Mouse (Mus musculus) heart, adult 2 months (tissue): ENCODE results near the gene Elob. TPM values are rescaled to one million over a fixed set of nuclear protein-coding genes. Genes with fewer than 3 reads are reported as not detected.
A peak's percentile ranks its signal among the peaks of the same experiment; 100 is the strongest.

Experiments used
- DNase-seq, 2 experiments: peaks; one replicate each; pipeline ENCODE4 v3.0.0; 2021
- H3K27ac ChIP-seq: fragments of 200-600 bp; 2 replicates; pipeline ENCODE4 v1.8.1; 2022
- H3K27me3 ChIP-seq: fragments of 200-500 bp; 2 replicates; pipeline ENCODE4 v1.6.1; 2012; ENCODE audit warnings: mild to moderate bottlenecking, low read length, inconsistent platforms, mixed read lengths; ENCODE audit not compliant: control insufficient read depth, insufficient read depth
- H3K36me3 ChIP-seq: fragments of 200-500 bp; 2 replicates; pipeline ENCODE4 v1.6.1; 2012; ENCODE audit warnings: low read length, inconsistent platforms; ENCODE audit not compliant: control insufficient read depth, insufficient read depth
- H3K4me1 ChIP-seq: fragments of 200-500 bp; 2 replicates; pipeline ENCODE4 v1.6.1; 2011; ENCODE audit warnings: low read length; ENCODE audit not compliant: control insufficient read depth, insufficient read depth
- H3K4me3 ChIP-seq: fragments of 200-600 bp; 2 replicates; pipeline ENCODE4 v1.8.1; 2022
- H3K79me2 ChIP-seq: fragments of 200-500 bp; replicated peaks from 2 replicates; pipeline ENCODE4 v1.6.1; 2012; ENCODE audit warnings: mild to moderate bottlenecking, inconsistent platforms, low read length, moderate library complexity, mixed read lengths; ENCODE audit not compliant: control insufficient read depth, insufficient read depth
- H3K9ac ChIP-seq: fragments of 200-500 bp; 2 replicates; pipeline ENCODE4 v1.6.1; 2012; ENCODE audit warnings: low read depth, mild to moderate bottlenecking, control low read depth, inconsistent platforms, low read length, mixed read lengths
- CTCF ChIP-seq: fragments of 200-600 bp; IDR thresholded peaks from 2 replicates; pipeline ENCODE4 v1.8.1; 2022; ENCODE audit warnings: antibody characterized with exemption, mild to moderate bottlenecking, moderate library complexity
- EP300 ChIP-seq: fragments of 200-500 bp; IDR thresholded peaks from 2 replicates; pipeline ENCODE4 v1.6.1; 2011; ENCODE audit warnings: low read depth, low read length, control low read depth; ENCODE audit not compliant: insufficient read depth
- POLR2A ChIP-seq: fragments of 200-500 bp; IDR thresholded peaks from 2 replicates; pipeline ENCODE4 v1.6.1; 2011; ENCODE audit warnings: mild to moderate bottlenecking, low read depth, low read length, control low read depth; ENCODE audit not compliant: insufficient read depth
- WGBS: fragments of 180-500 bp; shearing (Covaris S2); methylation state at CpG from one replicate; pipeline ENCODE4 v1.1.7; 2018; 5-methylcytosine and 5-hydroxymethylcytosine counted together
- intact Hi-C: fragments of 180-260 bp; cut with DNase I; formaldehyde crosslinking; loops from one replicate; pipeline ENCODE4 v1.15.1; 2025
- polyA plus RNA-seq: library from polyadenylated mRNA; depleted of rRNA; stranded (reverse); fragments of >200 nt; gene quantifications from 2 replicates; pipeline ENCODE4 v1.2.3, GENCODE M21; 2012
- total RNA-seq, 2 experiments: library from RNA; stranded (reverse); gene quantifications; 2 replicates each; pipeline ENCODE4 v1.2.3; 2021

Gene Elob
- total and polyA plus RNA-seq, 3 experiments = 325 to 511 (median 371) TPM

DNA sequence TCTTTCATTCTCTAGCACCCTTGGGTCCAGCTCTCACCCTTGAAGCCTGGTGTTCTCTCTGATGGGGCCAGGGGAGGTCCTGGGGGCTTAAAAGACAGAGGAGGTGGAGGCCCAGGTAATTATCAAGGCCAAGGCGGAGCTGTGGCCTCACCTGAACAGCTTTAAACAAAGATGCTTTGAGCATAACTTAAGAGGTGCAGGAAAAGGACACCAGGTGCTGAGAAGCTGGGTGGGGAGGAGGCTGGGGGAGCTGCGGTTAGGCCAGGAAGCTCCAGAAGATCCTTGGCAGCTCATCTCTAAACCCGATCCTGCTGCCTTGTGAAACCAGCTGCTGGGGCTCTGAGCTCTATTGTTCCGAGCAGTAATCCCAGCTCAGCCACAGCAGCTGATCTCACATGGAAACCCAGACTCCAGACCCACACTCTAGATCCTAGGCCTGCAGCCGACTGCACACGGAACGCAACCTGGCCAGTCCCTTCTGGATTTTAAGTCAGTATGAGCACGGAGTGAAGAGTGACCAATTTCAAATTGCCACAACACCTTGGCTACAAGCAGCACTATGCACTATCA is 7.2 kb upstream of the Elob start, which contains the start of gene Prss33:
TSS of gene Prss33 (minus strand) at position 51 of the 570 bp plus-strand sequence.
- no peak for TF ChIP-seq CTCF
- no peak for TF ChIP-seq EP300
- TF ChIP-seq POLR2A = no peak
- intact Hi-C loops = no loop called here
- H3K4me1 ChIP-seq = no peaks in the 10 kb centered on the region
- H3K79me2 ChIP-seq = no peaks in the 10 kb centered on the region
- H3K36me3 ChIP-seq = no peaks in the 10 kb centered on the region
- H3K4me3 ChIP-seq = no peak within 1 kb of the TSS
- 81% methylated on average over 8 of the region's 8 CpGs for WGBS
- DNase-seq = no peak
- peaks cover 1% of the 10 kb centered on the region; the same call in 1 of the 2 replicates for H3K27me3 ChIP-seq
- no peak within 1 kb of the TSS for H3K27ac ChIP-seq
- no peak within 1 kb of the TSS for H3K9ac ChIP-seq

DNA sequence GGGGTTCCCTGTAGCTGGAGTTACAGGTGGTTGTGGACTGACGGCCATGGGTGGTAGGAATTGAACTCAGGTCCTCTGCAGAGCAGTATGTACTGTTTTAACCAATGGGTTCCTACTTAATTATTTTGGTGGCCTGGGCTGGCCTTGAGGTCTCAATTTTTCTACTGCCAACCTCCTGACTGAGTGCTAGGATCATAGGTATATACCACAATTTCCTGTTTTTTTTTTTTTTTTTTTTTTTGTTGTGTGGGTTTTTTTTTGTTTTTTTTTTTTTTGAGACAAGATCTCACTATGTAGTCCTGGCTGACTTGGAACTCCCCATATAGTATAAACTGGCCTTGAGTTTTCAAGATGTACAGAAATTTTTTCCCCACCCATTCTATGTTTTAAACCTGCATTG is 2.3 kb upstream of the Elob start:
- peaks cover 2% of the 10 kb centered on the region; the same call in 1 of the 2 replicates for H3K79me2 ChIP-seq
- no peak overlapping the region for H3K9ac ChIP-seq
- no peak overlapping the region for H3K27ac ChIP-seq
- H3K27me3 ChIP-seq = peaks cover 1% of the 10 kb centered on the region; the same call in 1 of the 2 replicates
- no peak for DNase-seq
- H3K4me3 ChIP-seq = no peak overlapping the region
- TF ChIP-seq CTCF = no peak
- no peak for TF ChIP-seq POLR2A
- no peak for TF ChIP-seq EP300
- no peaks in the 10 kb centered on the region for H3K4me1 ChIP-seq
- H3K36me3 ChIP-seq = peaks cover 10% of the 10 kb centered on the region
- intact Hi-C loops = no loop called here
- 93% methylated on average over 1 of the region's 1 CpGs for WGBS

DNA sequence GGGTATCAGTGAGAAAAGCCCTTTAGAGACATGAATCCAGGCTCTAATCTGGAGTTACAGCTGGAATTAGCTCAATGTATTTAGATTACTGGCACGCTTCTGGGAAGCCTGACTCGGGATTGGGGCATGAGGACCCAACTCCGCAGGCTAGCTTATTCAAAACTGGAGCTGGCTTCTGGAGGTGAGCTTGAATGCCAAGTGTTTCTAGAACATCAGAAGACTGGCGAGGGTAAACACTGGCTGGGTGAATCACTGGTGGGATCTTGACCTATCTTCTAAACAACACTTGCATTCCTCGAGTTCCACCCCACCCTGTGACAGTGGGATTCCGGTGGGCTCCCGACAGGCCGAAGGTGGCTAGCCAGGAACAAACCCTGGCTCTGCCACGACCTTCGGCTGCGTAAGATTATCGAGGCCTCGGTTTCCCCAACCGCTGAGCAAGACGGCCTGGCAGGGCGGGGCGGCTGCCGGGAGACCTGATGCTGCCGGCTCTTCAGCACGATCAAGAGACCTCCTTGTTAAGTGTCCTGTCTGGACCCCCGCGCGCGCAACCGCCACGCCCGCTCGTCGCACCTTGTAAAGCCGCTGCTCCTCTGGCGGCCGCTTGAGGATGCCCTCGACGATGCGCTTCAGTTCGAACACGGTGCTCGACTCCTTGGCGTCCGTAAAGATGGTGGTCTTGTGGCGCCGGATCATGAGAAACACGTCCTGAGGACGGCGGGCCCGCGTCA is 500 bp downstream of the Elob start:
- intact Hi-C loops = loop anchor here (1.0 to 2.0 kb wide), 2 partner anchors 26 to 58 kb away; partner anchors contain the start of gene Flywch1
- Histone ChIP-seq H3K9ac (peak overlapping the region; percentile 80), H3K4me1 (no peaks in the 10 kb centered on the region), H3K4me3 (peak overlapping the region; percentile 83), H3K36me3 (peaks cover 14% of the 10 kb centered on the region), H3K27ac (peak overlapping the region; percentile 76), H3K27me3 (no peaks in the 10 kb centered on the region), H3K79me2 (peaks cover 2% of the 10 kb centered on the region; the same call in 1 of the 2 replicates)
- WGBS = under 1% methylated on average over 47 of the region's 47 CpGs
- peak in 1 of 2 experiments; percentile 29 for DNase-seq
- TF ChIP-seq CTCF = 0 out of 2 replicates have a peak, but pooled peaks have one; percentile 9
- no peak for TF ChIP-seq EP300

DNA sequence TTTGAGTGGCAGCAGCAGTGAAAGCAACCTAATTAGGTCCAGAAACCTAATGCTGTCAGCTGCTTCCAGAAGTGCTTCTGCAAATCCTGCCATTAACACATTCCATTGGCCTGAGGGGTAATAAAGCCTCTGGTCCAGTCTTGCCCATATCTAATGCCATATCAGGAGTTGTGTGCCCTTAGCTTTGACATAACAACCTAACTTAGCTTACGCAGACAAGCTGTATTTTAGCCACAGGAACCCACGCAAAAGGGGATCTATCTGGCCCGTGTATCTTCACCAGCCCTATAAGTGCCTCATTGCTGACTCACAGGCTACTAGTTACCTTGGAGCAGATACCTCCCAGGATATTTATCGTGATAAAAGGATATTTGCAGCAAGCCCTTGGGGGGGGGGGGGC is 3.3 kb downstream of the Elob start:
- H3K27me3 ChIP-seq = no peaks in the 10 kb centered on the region
- peaks cover 14% of the 10 kb centered on the region for H3K36me3 ChIP-seq
- DNase-seq = no peak
- intact Hi-C loops = no loop called here
- no peak overlapping the region for H3K4me3 ChIP-seq
- 66% methylated on average over 4 of the region's 4 CpGs for WGBS
- H3K4me1 ChIP-seq = no peaks in the 10 kb centered on the region
- no peak overlapping the region for H3K9ac ChIP-seq
- TF ChIP-seq POLR2A (no peak), EP300 (no peak), CTCF (no peak)
- peaks cover 2% of the 10 kb centered on the region; the same call in 1 of the 2 replicates for H3K79me2 ChIP-seq
- H3K27ac ChIP-seq = no peak overlapping the region

GRCm38 (mm10) chr17:23823614-23824013 is 5.3 kb downstream of the Elob start:
- no peak for TF ChIP-seq POLR2A
- no peak for TF ChIP-seq CTCF
- no peak for TF ChIP-seq EP300
- WGBS = 88% methylated on average over 12 of the region's 12 CpGs

DNA sequence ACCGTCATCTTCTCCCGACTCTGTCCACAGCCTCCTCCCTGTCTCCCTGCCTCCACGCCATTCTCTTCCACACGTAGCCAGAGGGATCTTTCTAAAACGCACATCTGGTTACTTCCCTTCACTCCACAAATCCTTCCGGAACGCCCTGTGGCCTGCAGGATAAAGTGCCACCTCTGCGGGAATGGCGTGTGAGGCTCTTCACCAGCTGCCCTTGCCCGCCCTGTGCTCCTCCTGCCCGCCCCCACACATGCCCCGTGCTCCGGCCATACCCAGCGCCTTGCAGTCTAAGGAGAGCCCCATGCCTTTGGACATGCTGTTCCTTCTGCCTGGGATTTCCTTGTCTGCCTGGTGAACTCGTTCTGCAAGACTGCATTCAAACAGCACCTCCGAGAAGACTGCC is 5.9 kb downstream of the Elob start:
- intact Hi-C loops = no loop called here
- no peak for DNase-seq
- no peaks in the 10 kb centered on the region for H3K4me1 ChIP-seq
- H3K79me2 ChIP-seq = no peaks in the 10 kb centered on the region; the same call in 1 of the 2 replicates
- H3K27me3 ChIP-seq = no peaks in the 10 kb centered on the region
- no peak overlapping the region for H3K27ac ChIP-seq
- 76% methylated on average over 16 of the region's 16 CpGs for WGBS
- H3K36me3 ChIP-seq = peaks cover 14% of the 10 kb centered on the region
- TF ChIP-seq EP300 (no peak), POLR2A (no peak), CTCF (no peak)
- H3K9ac ChIP-seq = no peak overlapping the region
- no peak overlapping the region for H3K4me3 ChIP-seq

More at GRCm38 (mm10) chr17:23823614-23824013, 5.3 kb downstream of the Elob start:
- DNase-seq = no peak
- peaks cover 2% of the 10 kb centered on the region; the same call in 1 of the 2 replicates for H3K79me2 ChIP-seq
- H3K27ac ChIP-seq = no peak overlapping the region
- no peaks in the 10 kb centered on the region for H3K27me3 ChIP-seq
- intact Hi-C loops = no loop called here
- no peak overlapping the region for H3K9ac ChIP-seq
- H3K36me3 ChIP-seq = peaks cover 14% of the 10 kb centered on the region
- no peaks in the 10 kb centered on the region for H3K4me1 ChIP-seq
- H3K4me3 ChIP-seq = no peak overlapping the region
